Mouse (Mus musculus): ENCODE results near the gene Crb1. TPM values are rescaled to one million over a fixed set of nuclear protein-coding genes. Genes with fewer than 3 reads are reported as not detected.

Gene Crb1
- polyA plus RNA-seq, 1 experiment from 2014 or later: 2.2 TPM

DNA sequence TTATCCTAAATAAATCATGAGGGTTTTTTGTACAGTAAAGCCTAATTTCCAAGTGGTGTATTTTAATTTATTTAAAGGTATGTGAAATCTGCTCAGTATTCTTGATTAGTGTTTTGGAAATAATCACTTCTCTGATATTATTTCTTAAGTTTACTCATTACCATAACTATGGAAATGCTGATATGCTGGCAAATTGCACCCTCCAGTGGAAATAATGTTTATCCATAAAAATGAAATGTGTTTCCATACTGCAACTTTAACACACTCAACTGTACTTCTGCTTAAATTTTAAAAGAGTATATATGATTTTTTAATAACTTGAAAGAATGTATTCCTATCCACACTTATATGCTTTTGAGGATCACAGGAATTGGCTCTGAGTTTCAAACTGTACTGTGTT is 28.9 kb upstream of the Crb1 start:
- no peak overlapping the region for H3K27ac ChIP-seq (ENCODE audit: low read length)
- no peak overlapping the region for H3K4me2 ChIP-seq (ENCODE audit: low read length)
- no peak overlapping the region for H3K4me3 ChIP-seq (ENCODE audit: low read depth, low read length)
- H3K9ac ChIP-seq (ENCODE audit: low read depth, low read length): no peak overlapping the region
- no peak for ATAC-seq
- no peaks in the 10 kb centered on the region for H3K27me3 ChIP-seq (ENCODE audit: control insufficient read depth, insufficient read depth, low read depth, low read length)
- no peaks in the 10 kb centered on the region for H3K4me1 ChIP-seq (ENCODE audit: control insufficient read depth, insufficient read depth, low read length)
- H3K36me3 ChIP-seq (ENCODE audit: control insufficient read depth, insufficient read depth, low read length): no peaks in the 10 kb centered on the region
- H3K9me3 ChIP-seq (replicated peaks; ENCODE audit: control insufficient read depth, low read length, poor library complexity, severe bottlenecking): no peaks in the 10 kb centered on the region

DNA sequence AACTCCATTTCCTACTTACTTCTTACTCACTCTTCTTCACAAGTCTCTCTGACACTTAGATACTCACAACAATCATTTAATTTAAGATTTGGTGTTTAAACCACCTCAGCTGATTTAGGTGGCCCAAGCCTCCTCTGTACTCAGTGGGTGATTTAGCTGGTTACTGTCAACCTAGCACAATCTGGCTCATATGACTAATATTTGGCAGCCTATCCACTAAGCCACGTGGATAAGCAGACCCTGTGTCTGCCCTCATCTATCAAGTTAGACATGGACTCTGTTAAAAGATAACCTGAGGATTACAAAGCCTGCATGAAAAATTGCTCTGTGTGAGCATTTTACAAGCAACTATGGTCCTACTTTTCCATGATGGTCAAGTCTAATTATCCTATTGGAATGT is 19.7 kb upstream of the Crb1 start:
- H3K9me3 ChIP-seq (replicated peaks; ENCODE audit: control insufficient read depth, low read length, poor library complexity, severe bottlenecking): no peaks in the 10 kb centered on the region
- no peak overlapping the region for H3K4me2 ChIP-seq (ENCODE audit: low read length)
- no peak overlapping the region for H3K4me3 ChIP-seq (ENCODE audit: low read depth, low read length)
- 56% methylated on average over 1 of the region's 1 CpGs for WGBS
- no peak overlapping the region for H3K9ac ChIP-seq (ENCODE audit: low read depth, low read length)
- no peak for ATAC-seq
- H3K27ac ChIP-seq (ENCODE audit: low read length): no peak overlapping the region
- no peaks in the 10 kb centered on the region for H3K36me3 ChIP-seq (ENCODE audit: control insufficient read depth, insufficient read depth, low read length)
- no peaks in the 10 kb centered on the region for H3K27me3 ChIP-seq (ENCODE audit: control insufficient read depth, insufficient read depth, low read depth, low read length)
- H3K4me1 ChIP-seq (ENCODE audit: control insufficient read depth, insufficient read depth, low read length): no peaks in the 10 kb centered on the region

DNA sequence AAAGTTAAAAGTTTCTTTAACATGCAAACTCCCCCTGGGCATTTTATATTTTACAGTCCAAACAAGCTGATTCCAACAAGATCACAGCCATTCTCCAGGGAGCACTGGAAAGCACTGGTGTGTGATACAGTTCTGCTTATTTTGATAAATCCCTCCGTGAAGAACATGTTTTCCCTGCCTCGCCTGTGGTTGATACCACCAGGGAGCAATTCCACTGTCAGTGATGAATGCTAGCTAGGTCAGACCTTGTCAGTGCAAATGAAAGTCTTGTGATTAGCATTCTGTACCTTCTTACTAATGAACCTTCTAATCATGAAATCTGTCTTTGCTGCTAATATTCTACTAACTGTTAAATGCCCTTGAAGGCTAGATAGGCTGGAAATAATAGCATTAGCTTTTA is 14.8 kb upstream of the Crb1 start:
- no peak overlapping the region for H3K4me3 ChIP-seq (ENCODE audit: low read depth, low read length)
- H3K9ac ChIP-seq (ENCODE audit: low read depth, low read length): no peak overlapping the region
- no peak for ATAC-seq
- no peaks in the 10 kb centered on the region for H3K27me3 ChIP-seq (ENCODE audit: control insufficient read depth, insufficient read depth, low read depth, low read length)
- H3K4me1 ChIP-seq (ENCODE audit: control insufficient read depth, insufficient read depth, low read length): no peaks in the 10 kb centered on the region
- H3K4me2 ChIP-seq (ENCODE audit: low read length): no peak overlapping the region
- H3K9me3 ChIP-seq (replicated peaks; ENCODE audit: control insufficient read depth, low read length, poor library complexity, severe bottlenecking): no peaks in the 10 kb centered on the region
- no peak overlapping the region for H3K27ac ChIP-seq (ENCODE audit: low read length)
- WGBS: 19% methylated on average over 2 of the region's 2 CpGs
- H3K36me3 ChIP-seq (ENCODE audit: control insufficient read depth, insufficient read depth, low read length): no peaks in the 10 kb centered on the region

DNA sequence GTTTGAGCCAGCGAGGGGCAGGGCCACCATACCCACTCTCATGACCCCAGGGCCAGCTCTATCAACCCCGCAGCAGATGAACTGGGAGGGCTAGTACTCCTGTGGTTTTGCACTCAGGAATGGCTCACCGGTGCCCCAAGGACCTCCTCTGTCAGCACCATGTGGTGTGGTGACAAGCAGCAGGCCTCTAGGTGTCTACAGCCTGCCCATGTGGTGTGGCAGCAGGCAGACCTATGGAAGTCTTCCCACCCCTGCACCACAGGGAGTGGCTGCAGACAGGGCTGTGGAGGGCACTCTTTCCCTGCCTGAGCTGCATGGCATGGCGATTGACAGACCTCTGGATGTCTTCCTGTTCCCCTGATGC is 2.7 kb upstream of the Crb1 start:
- H3K36me3 ChIP-seq (ENCODE audit: control insufficient read depth, insufficient read depth, low read length): no peaks in the 10 kb centered on the region
- 40% methylated on average over 4 of the region's 4 CpGs for WGBS
- no peak overlapping the region for H3K4me2 ChIP-seq (ENCODE audit: low read length)
- ATAC-seq: no peak
- no peaks in the 10 kb centered on the region for H3K9me3 ChIP-seq (replicated peaks; ENCODE audit: control insufficient read depth, low read length, poor library complexity, severe bottlenecking)
- no peaks in the 10 kb centered on the region for H3K27me3 ChIP-seq (ENCODE audit: control insufficient read depth, insufficient read depth, low read depth, low read length)
- peaks cover 10% of the 10 kb centered on the region for H3K4me1 ChIP-seq (ENCODE audit: control insufficient read depth, insufficient read depth, low read length)
- no peak overlapping the region for H3K9ac ChIP-seq (ENCODE audit: low read depth, low read length)
- H3K27ac ChIP-seq (ENCODE audit: low read length): no peak overlapping the region
- no peak overlapping the region for H3K4me3 ChIP-seq (ENCODE audit: low read depth, low read length)

DNA sequence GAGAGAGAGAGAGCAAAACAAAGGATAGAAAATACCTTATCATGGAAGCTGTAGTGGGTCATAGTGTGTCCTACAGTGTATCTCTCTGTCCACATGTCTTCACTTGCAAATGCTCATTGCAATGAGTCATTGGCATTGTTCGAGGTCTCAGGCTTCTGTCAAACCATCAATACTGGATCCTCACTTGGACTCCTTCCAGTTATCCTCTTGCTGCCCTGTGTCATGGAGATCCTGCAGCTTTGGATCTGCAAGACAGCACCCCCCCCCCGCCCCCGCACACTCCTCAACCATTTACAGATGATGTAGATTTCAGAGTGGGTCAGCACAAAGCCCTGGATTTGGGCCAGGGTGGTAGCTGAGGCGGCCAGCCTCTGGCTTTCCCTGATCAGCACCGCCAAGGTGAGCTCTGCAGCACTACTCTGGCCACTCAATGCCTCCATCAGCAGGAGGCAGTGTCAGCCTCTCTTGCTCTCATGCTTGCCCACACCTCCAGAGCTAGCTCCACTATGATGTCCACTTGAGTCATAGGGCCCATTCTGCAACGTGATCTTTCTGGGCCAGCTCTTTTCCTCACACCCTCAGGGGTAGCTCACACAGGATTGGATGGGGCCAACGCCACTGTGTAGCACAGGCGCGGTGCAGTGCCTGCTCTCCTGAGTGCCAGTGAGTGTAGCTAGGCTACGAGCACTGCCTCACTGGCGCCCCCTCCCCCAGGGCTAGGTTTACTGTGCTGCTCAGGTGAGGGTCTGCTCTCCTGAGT is 2.1 kb upstream of the Crb1 start:
- H3K4me1 ChIP-seq (ENCODE audit: control insufficient read depth, insufficient read depth, low read length): peaks cover 10% of the 10 kb centered on the region
- ATAC-seq: peak; percentile 29
- no peaks in the 10 kb centered on the region for H3K9me3 ChIP-seq (replicated peaks; ENCODE audit: control insufficient read depth, low read length, poor library complexity, severe bottlenecking)
- H3K4me3 ChIP-seq (ENCODE audit: low read depth, low read length): no peak overlapping the region
- H3K36me3 ChIP-seq (ENCODE audit: control insufficient read depth, insufficient read depth, low read length): no peaks in the 10 kb centered on the region
- no peak overlapping the region for H3K4me2 ChIP-seq (ENCODE audit: low read length)
- H3K27ac ChIP-seq (ENCODE audit: low read length): no peak overlapping the region
- no peak overlapping the region for H3K9ac ChIP-seq (ENCODE audit: low read depth, low read length)
- WGBS: 22% methylated on average over 11 of the region's 11 CpGs
- no peaks in the 10 kb centered on the region for H3K27me3 ChIP-seq (ENCODE audit: control insufficient read depth, insufficient read depth, low read depth, low read length)

DNA sequence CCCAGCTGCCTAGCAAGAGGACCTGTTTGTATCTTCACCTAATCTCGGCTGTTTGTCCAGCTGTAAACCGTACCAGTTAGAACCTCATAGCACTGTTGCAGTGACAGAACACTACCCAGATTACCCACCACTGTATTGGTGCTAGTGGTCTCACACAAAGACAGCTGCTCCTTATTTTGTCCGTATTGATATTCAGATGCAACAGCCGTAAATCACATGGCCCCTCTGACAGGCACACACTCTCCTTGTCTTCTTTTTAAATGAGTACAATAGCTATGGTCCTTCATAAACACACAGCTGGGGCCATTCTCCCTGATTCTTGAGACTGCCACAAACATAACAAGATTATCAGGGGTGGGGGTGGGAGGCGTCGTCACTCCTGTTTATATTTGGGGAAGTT is 1.0 kb downstream of the Crb1 start:
- H3K27ac ChIP-seq (ENCODE audit: low read length): peak overlapping the region; percentile 60
- no peaks in the 10 kb centered on the region for H3K9me3 ChIP-seq (replicated peaks; ENCODE audit: control insufficient read depth, low read length, poor library complexity, severe bottlenecking)
- peak overlapping the region; percentile 52 for H3K4me2 ChIP-seq (ENCODE audit: low read length)
- H3K27me3 ChIP-seq (ENCODE audit: control insufficient read depth, insufficient read depth, low read depth, low read length): no peaks in the 10 kb centered on the region
- H3K9ac ChIP-seq (ENCODE audit: low read depth, low read length): peak overlapping the region; percentile 52
- peak overlapping the region; percentile 39 for H3K4me3 ChIP-seq (ENCODE audit: low read depth, low read length)
- 3% methylated on average over 6 of the region's 6 CpGs for WGBS
- H3K36me3 ChIP-seq (ENCODE audit: control insufficient read depth, insufficient read depth, low read length): no peaks in the 10 kb centered on the region
- peaks cover 10% of the 10 kb centered on the region for H3K4me1 ChIP-seq (ENCODE audit: control insufficient read depth, insufficient read depth, low read length)
- peak; percentile 23; the same call in 1 of the 2 replicates for ATAC-seq

DNA sequence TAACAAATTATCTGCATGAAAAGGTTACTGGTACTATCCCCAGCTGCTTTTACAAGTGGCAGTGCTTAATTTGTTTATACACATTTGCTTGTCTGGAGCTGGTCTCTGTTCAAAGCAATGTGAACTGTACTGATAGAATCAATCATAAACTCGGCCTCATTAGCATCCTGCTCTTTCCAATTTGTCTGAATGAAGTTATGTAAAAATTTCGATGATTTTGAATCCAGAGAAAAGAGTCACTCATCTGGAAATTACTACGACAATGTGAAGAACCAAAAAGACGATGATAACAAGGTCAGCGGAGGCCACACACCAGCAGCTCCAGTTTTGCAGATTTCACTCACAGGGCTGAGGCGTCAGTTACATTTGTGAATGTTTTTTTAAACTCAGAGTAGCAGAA is 5.6 kb downstream of the Crb1 start:
- Histone ChIP-seq H3K9me3 (replicated peaks; ENCODE audit: control insufficient read depth, low read length, poor library complexity, severe bottlenecking) (no peaks in the 10 kb centered on the region), H3K9ac (ENCODE audit: low read depth, low read length) (no peak overlapping the region), H3K4me1 (ENCODE audit: control insufficient read depth, insufficient read depth, low read length) (peaks cover 5% of the 10 kb centered on the region), H3K36me3 (ENCODE audit: control insufficient read depth, insufficient read depth, low read length) (no peaks in the 10 kb centered on the region), H3K4me2 (ENCODE audit: low read length) (no peak overlapping the region), H3K27ac (ENCODE audit: low read length) (no peak overlapping the region), H3K4me3 (ENCODE audit: low read depth, low read length) (no peak overlapping the region), H3K27me3 (ENCODE audit: control insufficient read depth, insufficient read depth, low read depth, low read length) (no peaks in the 10 kb centered on the region)
- no peak for ATAC-seq
- WGBS: 70% methylated on average over 6 of the region's 6 CpGs

DNA sequence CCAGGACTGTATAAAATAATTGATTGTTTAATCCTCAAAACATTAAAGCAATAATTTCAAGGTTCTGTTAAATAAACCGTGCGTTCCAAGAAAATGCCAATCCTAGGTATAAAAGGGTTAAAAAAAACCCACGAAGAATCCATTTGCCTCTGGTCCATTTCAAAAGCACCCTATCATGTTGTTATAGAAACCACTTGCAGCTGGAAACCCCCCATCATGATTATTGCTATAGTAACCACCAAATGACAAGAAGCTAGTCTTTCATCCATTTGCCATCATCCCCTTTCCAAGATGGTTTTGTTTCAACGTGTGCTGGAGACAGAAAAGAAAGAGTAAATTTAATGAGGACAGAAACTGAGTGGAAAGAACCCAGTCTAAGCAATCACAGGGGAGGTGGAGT is 28.3 kb downstream of the Crb1 start:
- H3K36me3 ChIP-seq (ENCODE audit: control insufficient read depth, insufficient read depth, low read length): no peaks in the 10 kb centered on the region
- H3K4me1 ChIP-seq (ENCODE audit: control insufficient read depth, insufficient read depth, low read length): peaks cover 18% of the 10 kb centered on the region
- 21% methylated on average over 4 of the region's 4 CpGs for WGBS
- ATAC-seq: 0 out of 2 replicates have a peak, but pooled peaks have one; percentile 14
- no peak overlapping the region for H3K9ac ChIP-seq (ENCODE audit: low read depth, low read length)
- no peak overlapping the region for H3K4me3 ChIP-seq (ENCODE audit: low read depth, low read length)
- H3K9me3 ChIP-seq (replicated peaks; ENCODE audit: control insufficient read depth, low read length, poor library complexity, severe bottlenecking): no peaks in the 10 kb centered on the region
- H3K27ac ChIP-seq (ENCODE audit: low read length): no peak overlapping the region
- H3K4me2 ChIP-seq (ENCODE audit: low read length): no peak overlapping the region
- no peaks in the 10 kb centered on the region for H3K27me3 ChIP-seq (ENCODE audit: control insufficient read depth, insufficient read depth, low read depth, low read length)

DNA sequence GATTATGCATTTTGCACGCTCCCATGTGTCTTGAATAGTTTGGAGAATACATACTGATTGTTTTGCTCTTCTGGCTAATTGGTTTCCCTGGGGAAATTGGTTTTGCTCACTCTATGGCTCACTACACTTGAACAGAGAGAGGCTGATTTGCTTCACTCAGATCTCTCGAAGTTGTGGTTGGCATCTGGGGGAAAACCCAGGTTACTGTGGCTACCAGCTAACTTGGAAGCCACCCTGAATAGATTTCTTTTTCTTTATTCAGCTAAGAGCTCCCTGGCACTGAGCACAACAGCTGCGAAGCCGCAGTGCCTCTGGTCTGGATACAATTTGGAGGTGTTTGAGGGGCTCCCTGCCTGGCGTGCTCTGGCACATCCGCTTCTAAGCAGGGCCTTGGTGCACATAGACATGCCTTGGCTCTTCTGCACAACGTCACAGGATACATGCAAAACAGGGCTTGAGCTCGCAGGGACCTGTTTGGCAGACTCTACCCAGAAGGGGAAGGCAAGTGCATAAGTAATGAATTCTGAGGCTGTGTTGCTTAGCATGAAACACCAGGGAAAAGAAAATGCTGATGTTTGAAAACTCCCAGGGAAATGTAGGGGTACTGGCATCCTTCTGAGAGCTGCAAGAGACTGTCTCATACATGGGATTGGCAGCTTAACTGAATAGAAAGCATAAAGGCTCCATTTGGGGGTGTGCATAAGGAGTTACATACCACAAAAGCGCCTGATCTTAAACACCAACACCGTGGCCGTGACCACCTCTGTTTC is 30.1 kb downstream of the Crb1 start:
- Histone ChIP-seq H3K27ac (ENCODE audit: low read length) (peak overlapping the region; percentile 71), H3K27me3 (ENCODE audit: control insufficient read depth, insufficient read depth, low read depth, low read length) (no peaks in the 10 kb centered on the region), H3K4me1 (ENCODE audit: control insufficient read depth, insufficient read depth, low read length) (peaks cover 18% of the 10 kb centered on the region), H3K4me2 (ENCODE audit: low read length) (no peak overlapping the region), H3K4me3 (ENCODE audit: low read depth, low read length) (no peak overlapping the region), H3K9me3 (replicated peaks; ENCODE audit: control insufficient read depth, low read length, poor library complexity, severe bottlenecking) (no peaks in the 10 kb centered on the region), H3K9ac (ENCODE audit: low read depth, low read length) (no peak overlapping the region), H3K36me3 (ENCODE audit: control insufficient read depth, insufficient read depth, low read length) (no peaks in the 10 kb centered on the region)
- peak; percentile 91 for ATAC-seq
- 27% methylated on average over 11 of the region's 11 CpGs for WGBS
